Mouse (Mus musculus): Measurements from ENCODE around the gene Olfr787.

Gene Olfr787

DNA sequence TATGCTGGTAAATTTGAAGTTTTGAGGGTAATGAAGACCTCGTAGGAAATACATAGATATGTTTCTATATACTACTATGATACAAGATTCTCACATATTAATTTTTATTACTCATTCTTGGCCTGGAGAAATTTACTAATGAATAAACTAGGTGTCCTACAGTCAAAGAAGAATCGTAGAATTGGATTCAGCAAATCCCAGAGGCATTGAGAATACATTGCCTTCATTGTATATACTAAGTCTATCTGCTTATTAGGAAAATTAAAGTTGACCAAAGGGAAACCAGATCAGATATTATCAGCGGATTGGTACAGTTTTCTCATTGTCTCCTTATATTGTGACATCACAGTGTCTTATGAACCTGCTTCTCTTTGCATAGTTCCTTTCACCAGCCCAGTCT lies at the start of gene Olfr787:
Olfr787 (plus strand) TSS at position 301 of the 400 bp plus-strand sequence.
- no peak for DNase-seq (ENCODE audit: low spot score in 2 of 2)

DNA sequence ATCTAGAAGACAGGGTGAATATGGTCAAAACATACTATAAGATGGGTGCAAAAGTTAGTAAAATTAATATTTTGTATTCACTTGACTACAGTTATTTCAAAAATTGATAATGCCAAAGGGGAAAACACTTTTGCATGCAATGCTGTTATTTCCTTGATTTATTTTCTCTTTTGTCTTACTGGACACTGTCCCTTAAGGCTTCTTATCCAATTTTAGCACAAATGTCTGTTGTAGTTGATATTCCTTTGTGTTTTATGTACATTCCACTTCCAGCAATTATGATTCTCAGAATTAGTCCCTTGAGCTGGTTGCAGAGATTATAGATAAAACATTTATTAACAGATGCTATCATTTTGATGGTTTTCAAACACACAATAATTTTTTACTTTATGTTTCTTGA lies 34.7 kb upstream of the Olfr787 start, which contains the start of gene Olfr786:
Olfr786 (plus strand) TSS at position 301 of the 400 bp plus-strand sequence.
- DNase-seq (ENCODE audit: low spot score in 2 of 2): no peak

DNA sequence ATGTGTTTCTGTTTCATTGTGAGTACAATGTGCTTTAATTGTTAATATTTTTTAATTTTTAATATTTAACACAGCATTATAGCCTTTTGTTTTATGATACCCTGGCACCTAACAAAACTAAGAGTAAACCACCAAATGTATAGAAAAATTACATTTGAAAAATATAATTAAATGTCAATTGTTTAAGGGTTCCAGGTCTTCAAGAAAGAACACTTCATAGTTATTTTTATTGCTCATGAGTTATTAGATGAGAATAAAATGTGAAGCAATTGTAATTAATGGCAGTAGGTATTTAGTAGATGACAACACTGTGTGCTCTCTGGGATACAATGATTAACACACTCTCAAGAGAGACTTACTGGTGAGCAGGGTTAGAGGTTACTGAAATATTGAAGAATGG lies 9.0 kb downstream of the Olfr787 start, which contains the start of gene Olfr788:
Olfr788 (plus strand) TSS at position 301 of the 400 bp plus-strand sequence.
- no peak for DNase-seq (ENCODE audit: low spot score in 2 of 2)

DNA sequence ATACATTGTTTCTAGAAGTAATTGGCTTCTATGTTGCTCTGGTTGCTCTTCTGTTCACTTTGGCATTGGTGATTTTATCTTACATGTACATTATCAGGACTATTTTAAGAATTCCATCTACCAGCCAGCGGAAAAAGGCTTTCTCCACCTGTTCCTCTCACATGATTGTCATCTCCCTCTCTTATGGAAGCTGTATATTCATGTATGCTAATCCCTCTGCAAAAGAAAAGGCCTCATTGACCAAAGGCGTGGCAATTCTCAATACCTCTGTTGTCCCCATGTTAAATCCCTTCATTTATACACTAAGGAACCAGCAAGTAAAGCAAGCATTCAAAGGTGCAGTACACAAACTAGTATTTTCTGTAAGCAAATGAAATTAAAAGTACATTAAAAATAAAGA lies 11.6 kb downstream of the Olfr787 start:
- DNase-seq (ENCODE audit: low spot score in 2 of 2): no peak

DNA sequence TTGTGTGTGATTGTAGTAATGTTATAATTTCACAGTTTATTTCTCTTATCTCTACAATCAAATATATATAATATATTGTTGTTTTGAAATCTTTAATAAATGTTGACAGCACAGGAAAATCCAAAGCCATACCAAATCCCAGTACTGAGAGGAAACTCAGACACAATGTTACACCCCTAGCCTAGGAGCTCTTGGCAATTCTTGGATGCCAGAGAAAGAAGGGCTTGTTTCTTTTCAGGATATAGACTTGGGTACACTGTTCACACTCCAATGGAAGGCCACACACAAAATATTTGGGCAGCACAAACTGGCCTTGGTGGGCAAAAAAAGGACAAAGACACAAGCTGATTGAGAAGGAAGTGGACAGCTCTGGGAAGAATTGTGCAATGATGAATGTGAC lies 12.1 kb downstream of the Olfr787 start:
- no peak for DNase-seq (ENCODE audit: low spot score in 2 of 2)

DNA sequence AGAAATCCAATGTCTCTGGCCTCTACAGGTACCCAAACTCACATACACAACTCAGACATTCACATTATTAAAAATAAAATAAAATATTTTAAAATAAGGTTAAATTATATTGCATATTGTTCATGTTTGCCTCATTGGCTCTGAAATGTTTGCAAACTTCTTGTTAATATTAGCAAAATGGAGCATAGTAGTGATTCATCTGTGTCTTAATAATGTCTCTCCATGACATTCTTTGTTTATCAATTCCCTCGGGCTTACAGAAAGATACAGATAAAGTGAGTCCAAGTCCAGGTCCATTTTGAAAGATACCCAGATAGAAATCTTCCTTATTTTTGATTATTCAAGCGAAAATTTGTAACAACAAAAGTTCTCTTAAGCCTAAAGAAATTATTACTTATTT lies 22.8 kb downstream of the Olfr787 start, which contains the start of gene Olfr789:
Olfr789 (plus strand) TSS at position 301 of the 400 bp plus-strand sequence.
- no peak for DNase-seq (ENCODE audit: low spot score in 2 of 2)

DNA sequence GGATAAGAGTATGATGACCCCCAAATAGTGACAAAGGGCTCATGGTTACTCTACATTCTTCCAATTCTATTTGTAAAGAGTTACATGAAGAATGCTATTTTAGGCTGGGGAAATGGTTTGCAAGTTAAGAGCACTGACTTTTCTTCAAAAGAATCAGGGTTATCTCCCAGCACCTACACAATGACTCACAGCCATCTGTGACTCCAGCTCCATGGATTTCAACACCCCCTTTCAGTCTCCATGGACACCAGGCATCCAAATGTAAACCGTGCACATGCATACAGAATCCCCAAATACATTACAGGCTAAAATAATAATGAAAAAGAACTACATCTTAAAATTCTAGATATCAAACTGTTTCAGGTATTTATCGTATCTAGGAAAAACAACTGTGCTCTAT lies 28.4 kb downstream of the Olfr787 start:
- no peak for DNase-seq (ENCODE audit: low spot score in 2 of 2)

DNA sequence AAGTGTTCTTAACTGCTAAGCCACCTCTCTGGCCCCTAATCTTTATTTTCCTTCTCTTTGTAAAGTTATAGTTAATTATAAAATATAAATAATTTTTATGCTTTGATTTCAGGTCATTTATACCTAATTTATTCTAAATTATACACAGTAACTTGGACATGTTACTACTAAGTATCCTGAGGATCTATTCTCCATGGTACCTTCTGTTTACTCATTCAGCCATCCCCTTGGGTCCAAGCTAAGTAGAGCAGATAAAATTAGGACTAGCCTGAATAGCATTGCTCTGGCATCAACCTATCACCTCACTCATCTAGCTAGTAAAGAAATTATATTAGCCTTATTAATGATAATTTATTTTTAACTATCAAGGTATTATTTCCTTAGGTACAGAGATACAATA lies 36.5 kb downstream of the Olfr787 start, which contains the start of gene Olfr790:
Olfr790 (plus strand) TSS at position 301 of the 400 bp plus-strand sequence.
- no peak for DNase-seq (ENCODE audit: low spot score in 2 of 2)
